Mouse (Mus musculus): Measurements from ENCODE around the gene Olfr767.

GRCm38 (mm10) chr10:129039796-129040195 is 42.9 kb downstream of the Olfr767 start, which contains the start of gene Olfr764-ps1:
- TF ChIP-seq POLR2A (IDR thresholded peaks at IDR 0.05; ENCODE audit: control insufficient read depth in 1 of 2, insufficient read depth in 1 of 2, low read depth in 1 of 2, low read length in 2 of 2, poor library complexity in 1 of 2), result no peak
- TF ChIP-seq TAL1 (IDR thresholded peaks at IDR 0.05; ENCODE audit: low read length), result no peak
- no peak for TF ChIP-seq EP300 (IDR thresholded peaks at IDR 0.05; ENCODE audit: low read depth in 1 of 2, low read length in 2 of 2)
- TF ChIP-seq ELF1 (IDR thresholded peaks at IDR 0.05; ENCODE audit: low read depth, low read length), result no peak
- no peak for TF ChIP-seq GABPA (IDR thresholded peaks at IDR 0.05; ENCODE audit: low read depth, low read length)
- no peak for TF ChIP-seq MAX (IDR thresholded peaks at IDR 0.05; ENCODE audit: low read length)
- no peak for TF ChIP-seq GATA1 (IDR thresholded peaks at IDR 0.05; ENCODE audit: low read depth, low read length)
- no peak for TF ChIP-seq JUND (IDR thresholded peaks at IDR 0.05; ENCODE audit: low read depth, low read length)
- no peak for TF ChIP-seq MEF2A (IDR thresholded peaks at IDR 0.05; ENCODE audit: extremely low read depth, insufficient replicate concordance, low read depth, low read length, poor library complexity, severe bottlenecking)
- no peak for TF ChIP-seq MXI1 (IDR thresholded peaks at IDR 0.05; ENCODE audit: low read depth, low read length)
- TF ChIP-seq CTCF (IDR thresholded peaks at IDR 0.05 in 2 of 3, conservative IDR thresholded peaks at IDR 0.05 in 1 of 3; ENCODE audit: control insufficient read depth in 1 of 3, insufficient read depth in 1 of 3, low read depth in 2 of 3, low read length in 3 of 3, poor library complexity in 1 of 3, severe bottlenecking in 1 of 3), result no peak
- no peak for TF ChIP-seq RCOR1 (IDR thresholded peaks at IDR 0.05; ENCODE audit: low read depth, low read length)
- no peak for TF ChIP-seq CHD2 (IDR thresholded peaks at IDR 0.05; ENCODE audit: low read length)

Measured in MEL (cell line).